Mouse (Mus musculus) limb, embryonic 11.5 days (tissue): Measurements from ENCODE around the gene Unc5c. TPM values are rescaled to one million over a fixed set of nuclear protein-coding genes. Genes with fewer than 3 reads are reported as not detected.

Experiments used
- ATAC-seq: fragments of 200-750 bp; cut with Nextera tagmentation; 2 replicates; pipeline ENCODE4 v1.8.0; 2017; ENCODE audit warnings: low read depth; ENCODE audit not compliant: insufficient number of reproducible peaks, low FRiP score, low TSS enrichment
- DNase-seq: peaks from one replicate; pipeline ENCODE4 v3.0.0-alpha.2; 2015; ENCODE audit warnings: low spot score
- H3K27ac ChIP-seq: fragments of 300-500 bp; sonication (generic); replicated peaks from 2 replicates; pipeline ENCODE4 v1.5.1; 2014; ENCODE audit warnings: low read depth, mild to moderate bottlenecking, low read length
- H3K27me3 ChIP-seq: fragments of 300-500 bp; sonication (generic); 2 replicates; pipeline ENCODE4 v1.6.1; 2014; ENCODE audit warnings: mild to moderate bottlenecking, low read length, mixed read lengths; ENCODE audit not compliant: control insufficient read depth, insufficient read depth
- H3K36me3 ChIP-seq: fragments of 300-500 bp; sonication (generic); 2 replicates; pipeline ENCODE4 v1.6.1; 2014; ENCODE audit warnings: mild to moderate bottlenecking, low read length, moderate library complexity, mixed read lengths; ENCODE audit not compliant: control insufficient read depth, insufficient read depth
- H3K4me1 ChIP-seq: fragments of 300-500 bp; sonication (generic); 2 replicates; pipeline ENCODE4 v1.6.1; 2014; ENCODE audit warnings: low read length, mixed read lengths; ENCODE audit not compliant: control insufficient read depth, insufficient read depth
- H3K4me2 ChIP-seq: fragments of 300-500 bp; sonication (generic); 2 replicates; pipeline ENCODE4 v1.6.1; 2014; ENCODE audit warnings: low read depth, mild to moderate bottlenecking, moderate library complexity; ENCODE audit not compliant: severe bottlenecking
- H3K4me3 ChIP-seq: fragments of 300-500 bp; sonication (generic); 2 replicates; pipeline ENCODE4 v1.5.1; 2014; ENCODE audit warnings: low read depth, low read length
- H3K9ac ChIP-seq: fragments of 300-500 bp; sonication (generic); 2 replicates; pipeline ENCODE4 v1.6.1; 2014; ENCODE audit warnings: mild to moderate bottlenecking, low read length
- H3K9me3 ChIP-seq: fragments of 300-500 bp; sonication (generic); 2 replicates; pipeline ENCODE4 v1.6.1; 2016; ENCODE audit warnings: low read length; ENCODE audit not compliant: control insufficient read depth
- WGBS: fragments of 180-500 bp; shearing (Covaris S2); extraction: QIAGEN DNeasy Blood & Tissue Kit; methylation state at CpG from one replicate; pipeline ENCODE4 v1.1.7; 2014; 5-methylcytosine and 5-hydroxymethylcytosine counted together
- polyA plus RNA-seq: library from polyadenylated mRNA; unstranded; fragments of >200 nt; fragmentation: Nextera tagmentation; extraction: Ambion mirVana; gene quantifications from 2 replicates; pipeline ENCODE4 v1.2.1, GENCODE M21; 2014

Unc5c gene
- polyA plus RNA-seq, 1 experiment from 2014 or later = 17.2 TPM

GRCm38 (mm10) chr3:141529599-141529998 lies 64.6 kb downstream of the Unc5c start:
- H3K36me3 ChIP-seq = no peaks in the 10 kb centered on the region
- ATAC-seq (no peak), DNase-seq (no peak)
- no peak overlapping the region for H3K4me3 ChIP-seq
- no peak overlapping the region for H3K9ac ChIP-seq
- H3K27me3 ChIP-seq = no peaks in the 10 kb centered on the region
- H3K9me3 ChIP-seq = no peaks in the 10 kb centered on the region
- no peak overlapping the region for H3K4me2 ChIP-seq
- no peak overlapping the region for H3K27ac ChIP-seq
- peaks cover 9% of the 10 kb centered on the region for H3K4me1 ChIP-seq

DNA sequence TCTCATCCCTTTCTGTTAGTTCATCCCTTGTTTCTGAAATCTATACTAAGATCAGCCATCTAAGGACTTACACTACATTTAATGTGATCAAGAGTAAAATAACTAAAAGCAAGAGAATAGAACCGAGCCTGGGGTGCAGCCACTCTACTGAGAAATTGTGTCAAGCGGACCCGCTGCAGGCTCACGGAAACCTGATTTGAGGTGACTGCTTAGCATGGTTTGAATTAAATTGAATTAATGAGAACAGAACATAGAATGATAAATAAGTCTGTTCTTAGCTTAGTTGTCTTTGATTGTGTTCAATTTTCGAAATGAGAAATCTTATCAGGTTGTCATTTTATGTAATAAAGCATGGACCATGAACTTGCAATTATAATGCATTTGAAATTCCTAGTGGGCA lies 68.8 kb downstream of the Unc5c start:
- no peak overlapping the region for H3K9ac ChIP-seq
- H3K4me1 ChIP-seq = peaks cover 3% of the 10 kb centered on the region; the same call in 1 of the 2 replicates
- DNase-seq (no peak), ATAC-seq (no peak)
- H3K4me3 ChIP-seq = no peak overlapping the region
- H3K27ac ChIP-seq = no peak overlapping the region
- 83% methylated on average over 5 of the region's 5 CpGs for WGBS
- no peaks in the 10 kb centered on the region for H3K9me3 ChIP-seq
- H3K36me3 ChIP-seq = no peaks in the 10 kb centered on the region
- H3K27me3 ChIP-seq = no peaks in the 10 kb centered on the region
- no peak overlapping the region for H3K4me2 ChIP-seq

GRCm38 (mm10) chr3:141536857-141537256 lies 71.8 kb downstream of the Unc5c start:
- Histone ChIP-seq H3K36me3 (no peaks in the 10 kb centered on the region), H3K4me2 (no peak overlapping the region), H3K27me3 (no peaks in the 10 kb centered on the region), H3K9ac (no peak overlapping the region), H3K9me3 (no peaks in the 10 kb centered on the region), H3K27ac (no peak overlapping the region), H3K4me1 (peaks cover 6% of the 10 kb centered on the region; the same call in 1 of the 2 replicates), H3K4me3 (no peak overlapping the region)
- ATAC-seq = no peak
- DNase-seq = no peak
- WGBS = 51% methylated on average over 5 of the region's 5 CpGs

DNA sequence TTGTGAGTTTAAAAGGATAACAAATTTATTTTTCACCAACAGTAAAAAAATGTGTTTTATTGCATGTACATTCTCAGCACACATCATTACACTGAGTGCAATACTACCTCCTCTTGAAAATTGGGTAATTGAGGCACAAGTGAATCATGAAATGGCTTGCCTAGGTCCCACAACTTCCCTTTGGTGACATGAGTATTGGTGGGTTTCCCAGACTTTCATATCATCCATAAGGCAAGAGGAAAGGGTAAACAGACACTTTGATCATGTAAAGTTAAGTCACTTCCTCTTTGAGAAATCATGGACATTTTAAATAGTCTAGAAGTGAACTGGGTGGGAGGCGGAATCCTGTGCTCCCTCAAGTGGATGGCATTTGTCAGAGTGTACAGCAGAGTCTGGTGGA lies 73.1 kb downstream of the Unc5c start:
- Histone ChIP-seq H3K4me1 (peaks cover 6% of the 10 kb centered on the region; the same call in 1 of the 2 replicates), H3K9me3 (no peaks in the 10 kb centered on the region), H3K36me3 (no peaks in the 10 kb centered on the region), H3K4me3 (no peak overlapping the region), H3K27ac (no peak overlapping the region), H3K4me2 (no peak overlapping the region), H3K9ac (no peak overlapping the region), H3K27me3 (no peaks in the 10 kb centered on the region)
- ATAC-seq (no peak), DNase-seq (no peak)
- 71% methylated on average over 1 of the region's 1 CpGs for WGBS

DNA sequence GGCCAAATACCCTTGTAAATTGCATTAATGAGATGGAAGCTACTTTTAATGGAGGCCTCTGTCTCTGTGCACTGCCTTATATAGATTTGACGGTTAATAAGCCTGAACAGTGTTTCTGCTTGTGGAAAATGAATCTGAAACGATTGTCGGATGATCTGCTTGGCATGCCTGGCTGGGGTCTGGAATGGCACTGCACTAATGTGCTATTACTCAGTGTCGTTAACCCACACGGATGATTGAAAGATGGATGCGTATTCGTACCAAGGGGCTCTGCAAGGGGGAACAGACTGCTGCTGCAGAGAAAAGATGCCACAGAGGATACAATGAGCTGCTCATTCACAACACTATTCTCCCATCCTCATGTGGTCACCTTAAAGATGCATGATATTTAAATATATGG lies 75.7 kb downstream of the Unc5c start:
- no peak for ATAC-seq
- WGBS = 56% methylated on average over 7 of the region's 7 CpGs

DNA sequence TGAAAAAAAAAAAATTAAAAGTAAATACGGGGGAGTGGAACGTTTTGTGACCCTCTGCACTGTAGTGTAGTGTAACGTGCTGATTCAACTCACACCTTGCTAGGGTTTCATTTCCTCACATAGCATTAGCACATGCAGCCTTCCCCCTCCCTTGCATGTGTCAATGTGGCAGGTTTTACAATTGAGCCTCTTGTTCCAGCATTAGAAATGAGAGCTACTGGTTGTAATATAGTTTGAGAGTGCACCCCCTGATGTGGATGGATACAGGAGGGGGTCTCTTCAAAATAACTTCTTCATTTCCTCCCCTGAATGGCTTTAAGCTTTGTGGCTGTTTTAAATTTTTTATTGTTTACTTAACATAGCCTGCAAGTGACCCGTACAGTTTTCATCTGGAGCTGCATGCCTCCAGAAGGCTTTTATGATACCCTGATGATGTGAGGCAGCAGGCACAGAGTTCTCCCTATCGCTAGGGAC lies 82.4 kb downstream of the Unc5c start:
- peak; percentile 66 for ATAC-seq
- Histone ChIP-seq H3K9me3 (no peaks in the 10 kb centered on the region), H3K27ac (no peak overlapping the region), H3K4me3 (no peak overlapping the region), H3K27me3 (no peaks in the 10 kb centered on the region), H3K36me3 (no peaks in the 10 kb centered on the region), H3K4me1 (peaks cover 10% of the 10 kb centered on the region), H3K4me2 (no peak overlapping the region), H3K9ac (no peak overlapping the region)
- DNase-seq = peak; percentile 54
- 13% methylated on average over 5 of the region's 5 CpGs for WGBS

More for the DNA sequence above, 75.7 kb downstream of the Unc5c start:
- H3K9me3 ChIP-seq = no peaks in the 10 kb centered on the region
- peaks cover 6% of the 10 kb centered on the region; the same call in 1 of the 2 replicates for H3K4me1 ChIP-seq
- no peaks in the 10 kb centered on the region for H3K36me3 ChIP-seq
- H3K9ac ChIP-seq = no peak overlapping the region
- no peak for DNase-seq
- no peak overlapping the region for H3K27ac ChIP-seq
- H3K4me2 ChIP-seq = no peak overlapping the region
- H3K27me3 ChIP-seq = no peaks in the 10 kb centered on the region
- H3K4me3 ChIP-seq = no peak overlapping the region

- no peak overlapping the region for H3K4me3 ChIP-seq
- H3K36me3 ChIP-seq = no peaks in the 10 kb centered on the region
- H3K4me2 ChIP-seq = no peak overlapping the region
- no peak overlapping the region for H3K9ac ChIP-seq
- 12% methylated on average over 3 of the region's 3 CpGs for WGBS
- H3K27ac ChIP-seq = peak overlapping the region; percentile 8; the same call in 1 of the 2 replicates
- peaks cover 10% of the 10 kb centered on the region for H3K4me1 ChIP-seq
- no peaks in the 10 kb centered on the region for H3K27me3 ChIP-seq
- ATAC-seq = no peak; the same call in 1 of the 2 replicates
- no peaks in the 10 kb centered on the region for H3K9me3 ChIP-seq
- DNase-seq = peak; percentile 46
Measured at GRCm38 (mm10) chr3:141549661-141550060, 84.6 kb downstream of the Unc5c start.

DNA sequence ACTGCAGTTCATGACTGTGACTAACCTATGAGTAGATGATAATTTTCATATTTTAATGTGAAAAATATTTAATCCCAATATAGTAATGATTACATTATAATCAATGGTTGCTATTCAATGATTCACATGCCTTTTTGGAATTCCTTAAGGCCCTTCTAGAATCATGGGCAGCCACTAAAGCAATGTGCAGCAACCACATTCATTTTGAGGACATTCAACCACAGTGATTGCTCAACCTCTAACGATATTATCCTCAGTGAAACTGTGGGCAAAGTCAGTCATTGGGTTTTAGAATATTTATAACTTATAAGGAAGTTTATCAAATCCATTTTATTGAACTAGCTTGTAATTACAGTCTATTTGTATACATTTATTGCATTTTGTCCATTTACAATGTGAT lies 87.9 kb downstream of the Unc5c start:
- Histone ChIP-seq H3K9ac (no peak overlapping the region), H3K27me3 (no peaks in the 10 kb centered on the region), H3K36me3 (no peaks in the 10 kb centered on the region), H3K4me1 (peaks cover 8% of the 10 kb centered on the region), H3K9me3 (no peaks in the 10 kb centered on the region), H3K4me2 (no peak overlapping the region), H3K27ac (no peak overlapping the region), H3K4me3 (no peak overlapping the region)
- DNase-seq (no peak), ATAC-seq (no peak)
- 83% methylated on average over 1 of the region's 1 CpGs for WGBS

GRCm38 (mm10) chr3:141557072-141557471 lies 92.1 kb downstream of the Unc5c start:
- Histone ChIP-seq H3K27me3 (no peaks in the 10 kb centered on the region), H3K9me3 (no peaks in the 10 kb centered on the region), H3K4me1 (no peaks in the 10 kb centered on the region), H3K4me2 (no peak overlapping the region), H3K4me3 (no peak overlapping the region), H3K36me3 (no peaks in the 10 kb centered on the region), H3K9ac (no peak overlapping the region), H3K27ac (no peak overlapping the region)
- WGBS = 88% methylated on average over 5 of the region's 5 CpGs
- no peak for DNase-seq
- ATAC-seq = no peak
